Mouse (Mus musculus): ENCODE measurements around the gene Slc25a24. TPM values are rescaled to one million over a fixed set of nuclear protein-coding genes. Genes with fewer than 3 reads are reported as not detected.

The Slc25a24 gene
- polyA plus RNA-seq (2015; fragmentation: Nextera tagmentation; extraction: Ambion mirVana) = 12.5 and 14.2 TPM in 2 replicates

GRCm38 (mm10) chr3:109122641-109123530, at the start of gene Slc25a24:
Gene Slc25a24, plus strand, starts transcription at chr3:109123149.

GRCm38 (mm10) chr3:109080169-109080568, 42.8 kb upstream of the Slc25a24 start, which contains the start of gene Slc25a54:
Gene Slc25a54, plus strand, starts transcription at chr3:109080469.

Other genes with a start within 250 kb of the Slc25a24 start
- 0.07 and 0.13 TPM in 2 replicates for gene Fndc7, start 233.1 kb upstream of the Slc25a24 start, polyA plus RNA-seq (2015; fragmentation: Nextera tagmentation; extraction: Ambion mirVana)
- gene Prpf38b, start 211.4 kb upstream of the Slc25a24 start, polyA plus RNA-seq (2015; fragmentation: Nextera tagmentation; extraction: Ambion mirVana) = 46.3 and 49.8 TPM in 2 replicates
- 0.40 TPM in 1 of 2 replicates, not detected in the other for gene Henmt1, start 183.3 kb upstream of the Slc25a24 start, polyA plus RNA-seq (2015; fragmentation: Nextera tagmentation; extraction: Ambion mirVana)
- gene Gm9857, start 182.7 kb upstream of the Slc25a24 start, polyA plus RNA-seq (2015; fragmentation: Nextera tagmentation; extraction: Ambion mirVana) = not detected in 2 replicates
- gene Fam102b, start 95.5 kb upstream of the Slc25a24 start, polyA plus RNA-seq (2015; fragmentation: Nextera tagmentation; extraction: Ambion mirVana) = 5.5 and 7.6 TPM in 2 replicates
- not detected in 2 replicates for gene Slc25a54, start 42.7 kb upstream of the Slc25a24 start, polyA plus RNA-seq (2015; fragmentation: Nextera tagmentation; extraction: Ambion mirVana)
- 8.8 and 9.3 TPM in 2 replicates for gene Vav3, start 217.5 kb downstream of the Slc25a24 start, polyA plus RNA-seq (2015; fragmentation: Nextera tagmentation; extraction: Ambion mirVana)

Measured in spleen, postnatal 0 days (tissue).